Mouse (Mus musculus): ENCODE data around the gene Cstb. TPM values are rescaled to one million over a fixed set of nuclear protein-coding genes. Genes with fewer than 3 reads are reported as not detected.
A peak's percentile ranks its signal among the peaks of the same experiment; 100 is the strongest.
"Not testable (repeated sequence)": the region's sequence is repeated elsewhere in the genome, so short reads cannot be mapped to it uniquely, and the experiment has no call there.

The Cstb gene
- polyA plus RNA-seq, 1 experiment from 2014 or later = 83.9 TPM

- H3K27ac ChIP-seq = no peak overlapping the region
- H3K9ac ChIP-seq = no peak overlapping the region
- ATAC-seq (replicated peaks) = no peak
- H3K4me3 ChIP-seq = no peak overlapping the region
- 98% methylated on average over 2 of the region's 2 CpGs for WGBS
- no peak overlapping the region for H3K4me2 ChIP-seq
- H3K36me3 ChIP-seq (replicated peaks) = peaks cover 59% of the 10 kb centered on the region
- H3K27me3 ChIP-seq (replicated peaks) = no peaks in the 10 kb centered on the region
- no peaks in the 10 kb centered on the region for H3K9me3 ChIP-seq
- H3K4me1 ChIP-seq = peaks cover 14% of the 10 kb centered on the region
Measured at GRCm38 (mm10) chr10:78401127-78401526, 24.3 kb upstream of the Cstb start.

DNA sequence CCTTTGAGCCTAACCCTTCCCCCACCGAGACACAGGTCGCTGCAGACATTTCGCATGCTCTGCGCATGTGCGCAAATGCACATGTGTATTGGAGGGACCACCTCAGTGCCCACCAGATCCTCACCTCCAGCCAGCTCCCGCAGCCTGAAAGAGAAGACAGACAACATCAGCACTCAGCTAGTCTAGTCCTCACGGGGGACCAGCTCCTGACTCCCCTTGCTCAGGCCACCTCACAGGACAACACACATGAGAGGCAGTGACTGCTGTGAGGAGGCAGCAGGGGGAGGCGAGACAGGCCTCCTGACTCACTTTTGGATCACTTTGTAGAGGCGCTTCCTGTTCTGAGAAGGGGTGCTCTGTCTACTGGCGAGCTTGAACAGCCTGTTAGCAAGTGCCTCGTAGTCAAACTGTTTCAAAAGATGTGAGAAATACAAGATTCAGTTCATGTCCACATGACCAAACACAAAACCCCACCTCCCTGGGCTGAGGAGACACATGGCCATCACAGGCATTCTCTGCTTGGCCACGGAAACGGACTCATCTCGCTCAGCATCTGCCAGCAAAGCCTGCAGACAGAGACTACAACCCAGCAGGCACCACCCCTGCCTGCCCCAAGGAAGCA lies 23.1 kb upstream of the Cstb start:
- Histone ChIP-seq H3K27ac (no peak overlapping the region), H3K9ac (no peak overlapping the region), H3K36me3 (replicated peaks) (peaks cover 72% of the 10 kb centered on the region), H3K4me2 (no peak overlapping the region), H3K4me3 (no peak overlapping the region), H3K27me3 (replicated peaks) (no peaks in the 10 kb centered on the region), H3K9me3 (no peaks in the 10 kb centered on the region), H3K4me1 (0 out of 2 replicates have a peak, but pooled peaks cover 8% of the 10 kb centered on the region)
- 93% methylated on average over 14 of the region's 14 CpGs for WGBS
- ATAC-seq (replicated peaks) = no peak

GRCm38 (mm10) chr10:78406152-78406551 lies 19.3 kb upstream of the Cstb start:
- H3K27me3 ChIP-seq (replicated peaks) = no peaks in the 10 kb centered on the region
- H3K9me3 ChIP-seq = no peaks in the 10 kb centered on the region
- H3K27ac ChIP-seq = no peak overlapping the region
- H3K36me3 ChIP-seq (replicated peaks) = peaks cover 78% of the 10 kb centered on the region
- no peak for ATAC-seq (replicated peaks)
- H3K4me1 ChIP-seq = peaks cover 6% of the 10 kb centered on the region
- no peak overlapping the region for H3K9ac ChIP-seq
- no peak overlapping the region for H3K4me2 ChIP-seq
- 95% methylated on average over 6 of the region's 6 CpGs for WGBS
- no peak overlapping the region for H3K4me3 ChIP-seq

DNA sequence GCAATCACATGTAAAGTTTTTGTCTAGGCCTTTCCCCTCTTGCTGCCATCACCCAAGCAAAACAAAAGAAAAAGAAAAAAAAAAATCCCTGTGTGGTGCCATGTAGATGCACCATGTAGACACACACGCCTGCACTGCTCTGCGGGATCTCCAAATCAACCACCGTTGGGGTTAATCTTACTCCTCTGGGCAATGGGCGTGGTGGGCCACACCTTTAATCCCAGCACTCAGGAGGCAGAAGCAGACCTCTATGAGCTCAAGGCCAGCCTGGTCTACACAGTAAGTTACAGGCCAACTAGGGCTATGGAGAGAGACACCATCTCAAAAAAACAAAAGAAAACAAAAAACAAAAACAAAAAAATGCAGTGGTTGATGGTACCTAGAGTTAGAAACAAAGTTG lies 18.3 kb upstream of the Cstb start:
- ATAC-seq (replicated peaks) = no peak
- Histone ChIP-seq H3K27ac (no peak overlapping the region), H3K4me1 (peaks cover 16% of the 10 kb centered on the region), H3K27me3 (replicated peaks) (no peaks in the 10 kb centered on the region), H3K36me3 (replicated peaks) (peaks cover 68% of the 10 kb centered on the region), H3K9ac (no peak overlapping the region), H3K4me2 (no peak overlapping the region), H3K4me3 (no peak overlapping the region), H3K9me3 (no peaks in the 10 kb centered on the region)
- WGBS = 91% methylated on average over 4 of the region's 4 CpGs

- H3K4me3 ChIP-seq = no peak overlapping the region
- no peaks in the 10 kb centered on the region for H3K27me3 ChIP-seq (replicated peaks)
- peaks cover 16% of the 10 kb centered on the region for H3K4me1 ChIP-seq
- 90% methylated on average over 9 of the region's 9 CpGs for WGBS
- no peak overlapping the region for H3K27ac ChIP-seq
- no peak overlapping the region for H3K9ac ChIP-seq
- H3K36me3 ChIP-seq (replicated peaks) = peaks cover 48% of the 10 kb centered on the region
- no peak for ATAC-seq (replicated peaks)
- no peaks in the 10 kb centered on the region for H3K9me3 ChIP-seq
- no peak overlapping the region for H3K4me2 ChIP-seq
Measured at GRCm38 (mm10) chr10:78409035-78409788, 16.3 kb upstream of the Cstb start.

DNA sequence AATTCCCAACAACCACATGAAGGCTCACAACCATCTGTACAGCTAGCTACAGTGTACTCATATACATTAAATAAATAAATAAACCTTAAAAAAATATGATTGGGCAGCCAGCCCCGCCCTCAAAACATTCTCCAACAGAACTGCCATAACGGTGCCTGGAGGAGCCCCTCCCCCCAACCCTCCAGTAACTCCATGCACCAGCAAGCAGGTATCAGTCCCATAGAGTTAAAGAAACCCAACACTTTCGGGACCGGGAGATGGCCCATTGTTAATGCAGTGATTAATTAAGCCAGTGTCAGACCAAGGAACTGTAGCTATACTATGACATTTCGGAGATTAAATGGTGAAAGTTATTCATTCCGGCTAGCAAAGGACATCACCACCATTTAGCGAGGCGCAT lies 13.6 kb upstream of the Cstb start:
- Histone ChIP-seq H3K27ac (peak overlapping the region; percentile 88), H3K4me1 (peaks cover 16% of the 10 kb centered on the region), H3K36me3 (replicated peaks) (peaks cover 25% of the 10 kb centered on the region), H3K9me3 (no peaks in the 10 kb centered on the region), H3K4me2 (peak overlapping the region; percentile 85), H3K9ac (peak overlapping the region; percentile 66), H3K27me3 (replicated peaks) (no peaks in the 10 kb centered on the region), H3K4me3 (peak overlapping the region; percentile 76)
- ATAC-seq (replicated peaks) = peak; percentile 18
- WGBS = 14% methylated on average over 8 of the region's 8 CpGs

DNA sequence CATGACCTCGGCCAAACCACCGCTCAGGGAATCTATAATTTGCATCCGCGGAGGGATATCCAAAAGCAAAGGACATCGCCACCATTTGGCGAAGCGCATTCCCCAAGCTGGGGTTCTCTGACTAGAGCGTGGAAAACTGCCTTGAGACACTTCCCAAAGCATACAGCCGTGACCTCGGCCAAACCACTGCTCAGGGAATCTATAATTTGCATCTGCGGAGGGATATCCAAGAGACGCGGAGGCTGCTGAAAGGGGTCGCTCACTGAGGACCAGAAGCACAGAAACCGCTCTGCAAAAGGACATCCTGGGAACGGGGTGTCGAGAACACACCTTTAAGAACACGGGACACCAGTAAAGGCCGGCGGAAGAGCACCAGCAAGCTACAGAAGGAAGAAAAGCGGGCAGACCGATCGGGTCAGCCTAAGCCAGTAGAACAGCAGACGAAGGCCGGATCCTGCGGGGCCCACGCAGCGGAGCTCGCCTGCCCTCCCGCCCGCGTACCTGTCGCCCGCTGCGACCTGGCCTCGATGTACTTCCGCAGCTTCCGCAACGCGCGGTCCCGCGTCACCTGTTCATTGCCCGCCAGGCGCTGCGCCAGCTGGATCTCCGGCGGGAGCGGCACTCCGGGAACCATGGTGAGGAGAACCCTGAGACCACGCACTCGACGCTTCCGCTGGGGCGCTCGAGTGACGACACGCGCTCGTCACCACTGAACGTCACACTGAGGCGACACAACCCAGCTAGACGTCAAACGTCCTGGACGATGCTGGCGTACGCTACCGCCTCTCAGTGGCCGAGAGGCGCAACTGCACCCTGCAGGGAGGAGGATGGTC lies 12.9 kb upstream of the Cstb start, which contains the start of gene Rrp1:
Gene Rrp1, minus strand, starts transcription at position 725 of the 833 bp plus-strand sequence.
- H3K27ac ChIP-seq = peak within 1 kb of the TSS; percentile 88
- H3K4me3 ChIP-seq = peak within 1 kb of the TSS; percentile 76
- peak; percentile 97 for ATAC-seq (replicated peaks)

GRCm38 (mm10) chr10:78413152-78413520 lies 12.3 kb upstream of the Cstb start:
- H3K27me3 ChIP-seq (replicated peaks) = no peaks in the 10 kb centered on the region
- peak overlapping the region; percentile 66 for H3K9ac ChIP-seq
- peaks cover 13% of the 10 kb centered on the region for H3K36me3 ChIP-seq (replicated peaks)
- peak overlapping the region; percentile 76 for H3K4me3 ChIP-seq
- peak; percentile 74 for ATAC-seq (replicated peaks)
- peak overlapping the region; percentile 88 for H3K27ac ChIP-seq
- H3K9me3 ChIP-seq = no peaks in the 10 kb centered on the region
- 49% methylated on average over 7 of the region's 7 CpGs for WGBS
- H3K4me2 ChIP-seq = peak overlapping the region; percentile 85
- peaks cover 16% of the 10 kb centered on the region for H3K4me1 ChIP-seq

More for the DNA sequence above, 12.9 kb upstream of the Cstb start, which contains the start of gene Rrp1:
- Histone ChIP-seq H3K4me1 (peaks cover 16% of the 10 kb centered on the region), H3K4me2 (peak within 1 kb of the TSS; percentile 85), H3K27me3 (replicated peaks) (no peaks in the 10 kb centered on the region), H3K9ac (peak within 1 kb of the TSS; percentile 66), H3K9me3 (no peaks in the 10 kb centered on the region), H3K36me3 (replicated peaks) (peaks cover 18% of the 10 kb centered on the region)
- WGBS = under 1% methylated on average over 70 of the region's 70 CpGs

GRCm38 (mm10) chr10:78414936-78415335 lies 10.5 kb upstream of the Cstb start:
- not testable (repeated sequence) for H3K27me3 ChIP-seq (replicated peaks); H3K4me2 ChIP-seq; H3K27ac ChIP-seq; H3K9me3 ChIP-seq; H3K9ac ChIP-seq; H3K4me3 ChIP-seq; ATAC-seq (replicated peaks); H3K36me3 ChIP-seq (replicated peaks)
- peaks cover 16% of the 10 kb centered on the region for H3K4me1 ChIP-seq
- 88% methylated on average over 4 of the region's 4 CpGs for WGBS

GRCm38 (mm10) chr10:78417888-78418287 lies 7.6 kb upstream of the Cstb start:
- H3K4me2 ChIP-seq = no peak overlapping the region
- 62% methylated on average over 5 of the region's 5 CpGs for WGBS
- H3K4me3 ChIP-seq = no peak overlapping the region
- no peaks in the 10 kb centered on the region for H3K9me3 ChIP-seq
- no peak for ATAC-seq (replicated peaks)
- H3K27ac ChIP-seq = no peak overlapping the region
- H3K4me1 ChIP-seq = no peaks in the 10 kb centered on the region; the same call in 1 of the 2 replicates
- H3K9ac ChIP-seq = no peak overlapping the region
- H3K36me3 ChIP-seq (replicated peaks) = no peaks in the 10 kb centered on the region
- H3K27me3 ChIP-seq (replicated peaks) = no peaks in the 10 kb centered on the region

- WGBS = 81% methylated on average over 2 of the region's 2 CpGs
- H3K27me3 ChIP-seq (replicated peaks) = no peaks in the 10 kb centered on the region
- no peak overlapping the region for H3K4me2 ChIP-seq
- no peaks in the 10 kb centered on the region for H3K36me3 ChIP-seq (replicated peaks)
- ATAC-seq (replicated peaks) = no peak
- no peak overlapping the region for H3K9ac ChIP-seq
- no peaks in the 10 kb centered on the region for H3K4me1 ChIP-seq
- H3K27ac ChIP-seq = no peak overlapping the region
- H3K9me3 ChIP-seq = no peaks in the 10 kb centered on the region
- H3K4me3 ChIP-seq = no peak overlapping the region
Measured at GRCm38 (mm10) chr10:78418791-78419190, 6.7 kb upstream of the Cstb start.

GRCm38 (mm10) chr10:78420929-78421328 lies 4.5 kb upstream of the Cstb start:
- 84% methylated on average over 2 of the region's 2 CpGs for WGBS
- Histone ChIP-seq H3K4me3 (no peak overlapping the region), H3K4me2 (no peak overlapping the region), H3K27me3 (replicated peaks) (no peaks in the 10 kb centered on the region), H3K27ac (no peak overlapping the region), H3K9ac (no peak overlapping the region), H3K36me3 (replicated peaks) (no peaks in the 10 kb centered on the region), H3K4me1 (peaks cover 6% of the 10 kb centered on the region; the same call in 1 of the 2 replicates), H3K9me3 (no peaks in the 10 kb centered on the region)
- ATAC-seq (replicated peaks) = no peak
